Mouse (Mus musculus) testis, postnatal 10 days (tissue): Measurements from ENCODE around the gene Ifitm5.
"Not testable (repeated sequence)": the region's sequence is repeated elsewhere in the genome, so short reads cannot be mapped to it uniquely, and the experiment has no call there.

Experiments used
- DNase-seq: peaks from one replicate; pipeline ENCODE4 v3.0.0; 2021; ENCODE audit warnings: low spot score

Ifitm5 gene

GRCm38 (mm10) chr7:140949824-140950530 lies at the start of gene Ifitm5:
TSS of gene Ifitm5 (minus strand) at chr7:140950291.
- DNase-seq, result no peak

- DNase-seq, result no peak
These were observed 49.0 kb upstream of the Ifitm5 start for GRCm38 (mm10) chr7:140998853-140999700.

GRCm38 (mm10) chr7:140997817-140998216 lies 47.7 kb upstream of the Ifitm5 start:
- no peak for DNase-seq

GRCm38 (mm10) chr7:140991117-140991689 lies 41.1 kb upstream of the Ifitm5 start:
- no peak for DNase-seq

- DNase-seq, result no peak
These were observed 40.5 kb upstream of the Ifitm5 start for GRCm38 (mm10) chr7:140990622-140991021.

- no peak for DNase-seq
These were observed 40.1 kb upstream of the Ifitm5 start for GRCm38 (mm10) chr7:140990185-140990584.

- DNase-seq, result no peak
These were observed 38.9 kb upstream of the Ifitm5 start for GRCm38 (mm10) chr7:140989022-140989421.

- no peak for DNase-seq
These were observed 37.4 kb upstream of the Ifitm5 start for GRCm38 (mm10) chr7:140987182-140988138.

GRCm38 (mm10) chr7:140982971-140983370 lies 32.9 kb upstream of the Ifitm5 start:
- DNase-seq, result no peak

- DNase-seq, result no peak
These were observed 31.6 kb upstream of the Ifitm5 start for GRCm38 (mm10) chr7:140981704-140982103.

GRCm38 (mm10) chr7:140976720-140977119 lies 26.6 kb upstream of the Ifitm5 start:
- not testable (repeated sequence) for DNase-seq

GRCm38 (mm10) chr7:140975465-140975864 lies 25.4 kb upstream of the Ifitm5 start:
- DNase-seq, result no peak

- no peak for DNase-seq
These were observed 24.8 kb upstream of the Ifitm5 start for GRCm38 (mm10) chr7:140974940-140975339.

- DNase-seq, result no peak
These were observed 23.5 kb upstream of the Ifitm5 start for GRCm38 (mm10) chr7:140973396-140974165.

- DNase-seq, result no peak
These were observed 21.5 kb upstream of the Ifitm5 start for GRCm38 (mm10) chr7:140971479-140972171.

GRCm38 (mm10) chr7:140970931-140971330 lies 20.8 kb upstream of the Ifitm5 start:
- DNase-seq, result no peak

GRCm38 (mm10) chr7:140968710-140969109 lies 18.6 kb upstream of the Ifitm5 start:
- not testable (repeated sequence) for DNase-seq

- no peak for DNase-seq
These were observed 17.9 kb upstream of the Ifitm5 start for GRCm38 (mm10) chr7:140967862-140968591.

- no peak for DNase-seq
These were observed 16.8 kb upstream of the Ifitm5 start, which contains the start of gene Ifitm1 for GRCm38 (mm10) chr7:140966921-140967320. TSS of gene Ifitm1 (plus strand) at chr7:140967221.
